Mouse (Mus musculus) ES-Bruce4 (cell line): ENCODE results near the gene Tubgcp4.

Experiments
- CTCF ChIP-seq: IDR thresholded peaks from one replicate; pipeline ENCODE4 v1.8.1; 2011; ENCODE audit warnings: low read depth, low read length
- EP300 ChIP-seq: IDR thresholded peaks from 2 replicates; pipeline ENCODE4 v1.6.1; 2011; ENCODE audit warnings: low read depth, low read length; ENCODE audit not compliant: insufficient read depth
- POLR2A ChIP-seq: IDR thresholded peaks from one replicate; pipeline ENCODE4 v1.8.1; 2011; ENCODE audit warnings: low read length; ENCODE audit not compliant: insufficient read depth

- TF ChIP-seq CTCF (no peak), POLR2A (no peak), EP300 (no peak)
These were observed 29.0 kb upstream of the Tubgcp4 start for GRCm38 (mm10) chr2:121141216-121142035.
